Mouse (Mus musculus) lung, postnatal 4 days (tissue): ENCODE measurements at regions not wholly inside any gene's neighbourhood (a gene's known extent, or its start where the extent isn't known, plus 50 kb on each side); places are given as distances from the start of the nearest gene placed in this dataset.

Experiments
- DNase-seq, 2 experiments: peaks; one replicate each; pipeline ENCODE4 v3.0.0; 2021

- DNase-seq, result no peak
Measured at GRCm38 (mm10) chr10:45763160-45763955, 185.7 kb downstream of the Hace1 start.

- no peak for DNase-seq
Measured at GRCm38 (mm10) chr10:45779720-45780119, 202.1 kb downstream of the Hace1 start.

- no peak for DNase-seq
Measured at GRCm38 (mm10) chr10:45783026-45783425, 205.4 kb downstream of the Hace1 start.

- no peak for DNase-seq
Measured at GRCm38 (mm10) chr10:45783461-45784149, 206.0 kb downstream of the Hace1 start.

- DNase-seq, result no peak
Measured at GRCm38 (mm10) chr10:45784150-45784479, 206.5 kb downstream of the Hace1 start.

- no peak for DNase-seq
Measured at GRCm38 (mm10) chr10:45784575-45784974, 206.9 kb downstream of the Hace1 start.

GRCm38 (mm10) chr10:45788356-45788755, 210.7 kb downstream of the Hace1 start:
- DNase-seq, result no peak

GRCm38 (mm10) chr10:45795582-45795981, 218.0 kb downstream of the Hace1 start:
- no peak for DNase-seq

GRCm38 (mm10) chr10:45800070-45800851, 222.6 kb downstream of the Hace1 start:
- peak in 1 of 2 experiments; percentile 35 for DNase-seq

- no peak for DNase-seq
Measured at GRCm38 (mm10) chr10:45801463-45801862, 223.8 kb downstream of the Hace1 start.

GRCm38 (mm10) chr10:45806984-45807827, 229.6 kb downstream of the Hace1 start:
- no peak for DNase-seq

- DNase-seq, result peak in 1 of 2 experiments; percentile 22
Measured at GRCm38 (mm10) chr10:45811882-45812281, 234.3 kb downstream of the Hace1 start.

- DNase-seq, result no peak
Measured at GRCm38 (mm10) chr10:45813804-45814203, 236.2 kb downstream of the Hace1 start.

- DNase-seq, result no peak
Measured at GRCm38 (mm10) chr10:45816679-45817078, 239.1 kb downstream of the Hace1 start.

GRCm38 (mm10) chr10:45820986-45821655, 243.5 kb downstream of the Hace1 start:
- DNase-seq, result no peak

- DNase-seq, result no peak
Measured at GRCm38 (mm10) chr10:45822251-45822650, 244.6 kb downstream of the Hace1 start.

GRCm38 (mm10) chr10:45823612-45824011, 246.0 kb downstream of the Hace1 start:
- no peak for DNase-seq

GRCm38 (mm10) chr10:45848654-45849053, 271.0 kb downstream of the Hace1 start:
- DNase-seq, result no peak

GRCm38 (mm10) chr10:45849841-45850240, 272.2 kb downstream of the Hace1 start:
- DNase-seq, result no peak

GRCm38 (mm10) chr10:45850625-45851024, 273.0 kb downstream of the Hace1 start:
- no peak for DNase-seq

GRCm38 (mm10) chr10:45852688-45853087, 275.1 kb downstream of the Hace1 start:
- DNase-seq, result no peak

GRCm38 (mm10) chr10:45855514-45855913, 277.9 kb downstream of the Hace1 start:
- DNase-seq, result no peak
